Mouse (Mus musculus) liver, embryonic 16.5 days (tissue): Measurements from ENCODE around the gene Exoc3l2. TPM values are rescaled to one million over a fixed set of nuclear protein-coding genes. Genes with fewer than 3 reads are reported as not detected.

ENCODE experiments used
- ATAC-seq: fragments of 200-750 bp; cut with Nextera tagmentation; 2 replicates; pipeline ENCODE4 v1.8.0; 2017; ENCODE audit warnings: low read depth, mild to moderate bottlenecking, moderate number of reproducible peaks, moderate library complexity
- H3K27ac ChIP-seq: fragments of 300-500 bp; sonication (generic); 2 replicates; pipeline ENCODE4 v1.5.1; 2014; ENCODE audit warnings: mild to moderate bottlenecking, low read length
- H3K27me3 ChIP-seq: fragments of 300-500 bp; sonication (generic); 2 replicates; pipeline ENCODE4 v1.6.1; 2014; ENCODE audit warnings: low read depth, low read length, mixed read lengths; ENCODE audit not compliant: control insufficient read depth, insufficient read depth
- H3K36me3 ChIP-seq: fragments of 300-500 bp; sonication (generic); 2 replicates; pipeline ENCODE4 v1.6.1; 2014; ENCODE audit warnings: mild to moderate bottlenecking; ENCODE audit not compliant: control insufficient read depth, insufficient read depth
- H3K4me1 ChIP-seq: fragments of 300-500 bp; sonication (generic); 2 replicates; pipeline ENCODE4 v1.6.1; 2014; ENCODE audit warnings: low read depth, low read length, mixed read lengths; ENCODE audit not compliant: control insufficient read depth
- H3K4me2 ChIP-seq: fragments of 300-500 bp; sonication (generic); 2 replicates; pipeline ENCODE4 v1.6.1; 2014; ENCODE audit warnings: low read depth, low read length, mixed read lengths
- H3K4me3 ChIP-seq: fragments of 300-500 bp; sonication (generic); 2 replicates; pipeline ENCODE4 v1.5.1; 2014; ENCODE audit warnings: low read depth, mild to moderate bottlenecking, low read length
- H3K9ac ChIP-seq: fragments of 300-500 bp; sonication (generic); 2 replicates; pipeline ENCODE4 v1.6.1; 2014; ENCODE audit warnings: low read depth, low read length
- H3K9me3 ChIP-seq: fragments of 300-500 bp; sonication (generic); replicated peaks from 2 replicates; pipeline ENCODE4 v1.6.1; 2016; ENCODE audit warnings: low read length; ENCODE audit not compliant: control insufficient read depth
- WGBS: fragments of 180-500 bp; shearing (Covaris S2); extraction: QIAGEN DNeasy Blood & Tissue Kit; methylation state at CpG from one replicate; pipeline ENCODE4 v1.1.7; 2014; ENCODE audit not compliant: insufficient replicate concordance; 5-methylcytosine and 5-hydroxymethylcytosine counted together
- polyA plus RNA-seq: library from polyadenylated mRNA; unstranded; fragments of >200 nt; fragmentation: Nextera tagmentation; extraction: Ambion mirVana; gene quantifications from 2 replicates; pipeline ENCODE4 v1.2.1, GENCODE M21; 2015

Exoc3l2 gene
- polyA plus RNA-seq, 1 experiment from 2014 or later, result 0.54 TPM

DNA sequence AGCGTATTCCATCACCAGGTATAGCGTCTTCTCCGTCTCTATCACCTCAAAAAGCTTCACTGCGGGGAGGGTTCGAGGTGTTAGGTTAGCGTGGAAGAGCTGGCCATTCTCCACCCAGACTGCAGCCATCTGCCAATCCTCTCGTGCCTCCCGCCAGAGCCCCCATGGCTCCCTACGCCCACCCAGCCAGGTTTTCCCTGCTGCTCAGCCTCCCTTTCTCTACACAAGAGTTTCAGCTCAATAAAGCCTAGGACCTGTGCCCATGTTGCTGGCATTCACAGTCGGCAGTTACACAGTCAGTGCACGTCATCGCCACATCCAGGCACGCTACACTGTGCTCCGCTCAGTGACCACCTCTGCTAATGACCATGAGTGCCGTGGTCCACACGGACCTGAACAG lies 15.4 kb upstream of the Exoc3l2 start:
- Histone ChIP-seq H3K36me3 (no peaks in the 10 kb centered on the region), H3K9me3 (no peaks in the 10 kb centered on the region), H3K9ac (no peak overlapping the region), H3K27me3 (no peaks in the 10 kb centered on the region), H3K27ac (no peak overlapping the region), H3K4me3 (no peak overlapping the region), H3K4me1 (no peaks in the 10 kb centered on the region), H3K4me2 (no peak overlapping the region)
- no peak for ATAC-seq
- 80% methylated on average over 16 of the region's 16 CpGs for WGBS

DNA sequence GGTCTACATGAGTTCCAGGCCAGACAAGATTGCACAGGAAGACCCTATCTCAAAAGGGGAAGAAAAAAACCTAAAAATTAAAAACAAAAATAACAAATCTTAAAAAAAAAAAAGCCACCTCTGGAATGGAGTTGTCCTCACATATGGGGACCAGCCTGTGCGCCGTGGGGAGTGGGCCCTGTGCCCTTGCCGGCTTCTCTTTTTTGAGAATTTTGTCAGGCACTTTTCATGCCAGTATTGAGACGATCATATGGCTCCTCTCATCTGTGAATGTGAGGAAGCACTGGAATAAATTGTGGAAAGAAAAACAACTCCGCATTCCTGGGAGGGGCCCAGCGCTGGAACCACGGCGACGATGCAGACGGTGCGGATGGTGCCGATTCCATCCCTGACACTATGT lies 14.0 kb upstream of the Exoc3l2 start:
- Histone ChIP-seq H3K4me1 (no peaks in the 10 kb centered on the region), H3K27me3 (no peaks in the 10 kb centered on the region), H3K4me2 (no peak overlapping the region), H3K4me3 (no peak overlapping the region), H3K27ac (no peak overlapping the region), H3K36me3 (no peaks in the 10 kb centered on the region), H3K9ac (no peak overlapping the region), H3K9me3 (no peaks in the 10 kb centered on the region)
- ATAC-seq, result no peak
- WGBS, result 87% methylated on average over 12 of the region's 12 CpGs

DNA sequence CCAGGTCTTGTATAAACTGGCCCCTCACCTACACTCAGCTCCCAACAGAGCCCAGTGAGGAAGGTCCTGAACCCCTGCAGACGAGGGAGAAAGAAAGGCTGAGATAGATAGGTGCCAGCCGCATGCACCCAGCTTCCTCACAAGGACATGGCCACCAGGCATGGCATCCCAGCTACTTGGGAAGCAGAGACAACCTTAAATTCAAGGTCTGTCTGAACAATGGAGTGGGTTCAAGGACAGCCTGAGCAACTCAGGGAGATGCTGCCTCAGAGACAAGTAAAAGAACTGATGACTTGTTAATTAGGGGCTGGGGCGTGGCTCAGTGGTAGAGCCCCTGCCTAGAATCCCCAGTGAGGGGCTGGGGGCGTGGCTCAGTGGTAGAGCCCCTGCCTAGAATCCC lies 7.9 kb upstream of the Exoc3l2 start:
- H3K36me3 ChIP-seq, result no peaks in the 10 kb centered on the region
- no peaks in the 10 kb centered on the region for H3K9me3 ChIP-seq
- peaks cover 13% of the 10 kb centered on the region for H3K4me1 ChIP-seq
- H3K4me3 ChIP-seq, result no peak overlapping the region
- whole genome bisulfite sequencing, result 76% methylated on average over 4 of the region's 4 CpGs
- no peaks in the 10 kb centered on the region for H3K27me3 ChIP-seq
- no peak overlapping the region for H3K9ac ChIP-seq
- no peak overlapping the region for H3K27ac ChIP-seq
- no peak overlapping the region for H3K4me2 ChIP-seq
- no peak for ATAC-seq

DNA sequence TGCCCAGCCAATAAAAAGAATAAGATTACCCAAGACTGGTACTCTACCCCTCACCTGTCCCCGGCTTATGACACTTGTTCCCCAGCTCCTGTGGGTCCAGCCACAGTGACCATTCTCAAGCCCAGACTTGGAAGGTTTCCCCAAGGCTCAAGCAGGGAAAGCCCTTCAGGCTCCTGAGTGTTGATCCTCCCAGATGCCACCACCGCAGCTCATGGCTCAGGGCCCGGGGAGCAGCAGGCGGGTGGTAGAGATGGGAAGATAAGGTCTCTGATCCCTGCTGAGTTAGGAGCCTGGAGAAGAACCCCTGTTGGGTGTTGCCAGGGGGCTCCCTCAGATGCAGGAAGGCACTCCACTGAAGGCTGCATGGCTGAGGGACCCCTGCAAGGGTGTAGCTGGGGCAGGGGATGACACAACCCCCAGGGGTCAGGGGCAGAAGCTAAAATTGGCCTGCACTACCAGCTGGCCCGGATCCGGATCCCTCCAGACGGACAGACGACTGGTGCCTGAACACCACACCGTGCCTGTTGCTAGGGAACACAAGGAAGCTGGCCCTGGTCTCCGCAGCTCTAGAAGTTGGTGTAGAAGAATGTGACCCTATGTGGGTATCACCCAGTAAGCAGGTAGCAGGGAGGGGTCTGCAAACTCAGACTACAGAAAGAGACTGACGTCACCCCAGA lies 7.2 kb upstream of the Exoc3l2 start:
- H3K36me3 ChIP-seq, result no peaks in the 10 kb centered on the region
- no peak for ATAC-seq
- 58% methylated on average over 11 of the region's 11 CpGs for WGBS
- H3K27ac ChIP-seq, result no peak overlapping the region
- no peaks in the 10 kb centered on the region for H3K9me3 ChIP-seq
- peaks cover 13% of the 10 kb centered on the region for H3K4me1 ChIP-seq
- no peak overlapping the region for H3K9ac ChIP-seq
- no peak overlapping the region for H3K4me2 ChIP-seq
- H3K27me3 ChIP-seq, result no peaks in the 10 kb centered on the region
- no peak overlapping the region for H3K4me3 ChIP-seq

DNA sequence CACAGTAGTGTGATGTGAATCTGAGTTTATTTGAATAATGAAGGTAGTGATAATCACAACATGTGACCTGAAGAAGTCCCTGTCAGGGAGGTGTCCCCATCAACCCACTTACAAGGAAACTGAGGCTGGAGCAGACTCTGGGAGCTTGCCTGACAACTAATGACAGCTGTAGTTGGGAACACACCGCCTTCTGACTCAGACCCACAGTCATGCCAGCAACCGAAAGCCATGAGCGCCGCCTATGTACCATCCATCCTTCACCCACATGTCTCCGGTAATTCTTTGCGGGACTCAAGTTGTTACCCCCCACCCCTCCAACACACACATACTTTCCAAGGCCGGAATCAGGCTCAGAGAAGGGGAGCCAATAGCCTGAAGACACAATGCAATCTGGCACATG lies 6.5 kb upstream of the Exoc3l2 start:
- ATAC-seq, result no peak
- no peaks in the 10 kb centered on the region for H3K36me3 ChIP-seq
- no peak overlapping the region for H3K27ac ChIP-seq
- no peak overlapping the region for H3K9ac ChIP-seq
- no peak overlapping the region for H3K4me3 ChIP-seq
- no peaks in the 10 kb centered on the region for H3K9me3 ChIP-seq
- H3K4me1 ChIP-seq, result peaks cover 13% of the 10 kb centered on the region
- WGBS, result 86% methylated on average over 7 of the region's 7 CpGs
- H3K27me3 ChIP-seq, result no peaks in the 10 kb centered on the region
- H3K4me2 ChIP-seq, result no peak overlapping the region

DNA sequence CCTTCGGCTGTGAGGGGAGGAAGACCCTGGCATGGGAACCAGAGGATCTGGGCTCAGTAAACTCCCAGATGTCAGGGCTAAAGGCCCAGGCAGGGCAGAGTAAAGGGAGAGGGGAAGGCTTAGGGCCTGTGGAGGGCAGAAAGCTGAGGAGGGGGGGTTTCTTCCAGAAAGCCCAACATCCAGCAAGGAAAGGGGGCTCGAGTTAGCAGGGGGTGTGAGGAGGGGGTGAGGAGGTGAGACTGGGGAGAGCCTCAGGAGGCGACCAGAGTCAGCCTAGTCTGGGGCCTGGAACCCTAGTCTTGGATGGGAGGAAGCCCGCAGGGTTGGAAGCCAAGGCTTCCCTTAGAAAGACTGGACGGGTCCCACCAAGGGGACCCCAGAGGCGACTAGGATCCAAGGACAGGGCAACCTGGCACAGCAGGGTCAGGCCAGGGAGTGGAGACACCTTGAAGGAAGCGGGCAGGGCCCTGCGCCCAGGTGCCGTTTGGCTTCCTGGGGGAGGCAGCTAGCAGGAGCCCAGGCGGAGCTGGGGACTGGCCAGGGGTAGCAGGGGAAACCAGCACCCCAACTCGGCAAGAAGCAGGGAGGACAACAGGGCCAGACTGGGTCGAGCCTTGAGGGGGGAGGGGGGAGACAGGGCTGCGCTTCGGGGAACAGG lies 5.6 kb upstream of the Exoc3l2 start:
- 10% methylated on average over 14 of the region's 14 CpGs for WGBS
- H3K9me3 ChIP-seq, result no peaks in the 10 kb centered on the region
- H3K4me1 ChIP-seq, result peaks cover 13% of the 10 kb centered on the region
- no peak for ATAC-seq
- H3K4me3 ChIP-seq, result peak overlapping the region; percentile 71
- H3K9ac ChIP-seq, result peak overlapping the region; percentile 55
- peak overlapping the region; percentile 86 for H3K4me2 ChIP-seq
- no peak overlapping the region for H3K27ac ChIP-seq
- no peaks in the 10 kb centered on the region for H3K27me3 ChIP-seq
- H3K36me3 ChIP-seq, result no peaks in the 10 kb centered on the region

DNA sequence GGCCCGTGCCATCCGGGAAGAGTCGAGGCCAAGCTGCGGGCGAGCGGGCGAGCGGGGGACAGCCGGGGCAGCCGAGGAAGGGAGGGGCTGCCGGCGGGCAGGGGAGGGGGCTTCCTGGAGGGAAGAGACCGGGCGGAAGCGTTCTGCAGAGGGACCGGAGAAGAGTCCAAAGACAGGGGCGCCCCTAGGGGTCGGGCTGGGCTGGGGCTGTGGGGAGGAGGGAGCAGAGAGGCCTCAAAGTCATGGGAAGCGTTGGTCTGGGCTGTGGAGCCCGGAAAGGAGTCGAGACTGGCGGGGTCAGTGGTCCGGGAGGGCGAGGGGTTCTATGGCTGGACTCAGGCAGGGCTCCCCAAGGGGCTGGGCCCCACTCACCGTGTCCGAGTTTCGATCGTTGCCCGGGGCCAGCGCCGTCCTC lies 5.1 kb upstream of the Exoc3l2 start:
- Histone ChIP-seq H3K27me3 (no peaks in the 10 kb centered on the region), H3K9me3 (no peaks in the 10 kb centered on the region), H3K9ac (peak overlapping the region; percentile 55), H3K27ac (0 out of 2 replicates have a peak overlapping the region, but pooled peaks have one; percentile 9), H3K4me3 (peak overlapping the region; percentile 71), H3K4me2 (peak overlapping the region; percentile 86), H3K36me3 (no peaks in the 10 kb centered on the region), H3K4me1 (peaks cover 13% of the 10 kb centered on the region)
- WGBS, result under 1% methylated on average over 29 of the region's 31 CpGs
- peak; percentile 46 for ATAC-seq

DNA sequence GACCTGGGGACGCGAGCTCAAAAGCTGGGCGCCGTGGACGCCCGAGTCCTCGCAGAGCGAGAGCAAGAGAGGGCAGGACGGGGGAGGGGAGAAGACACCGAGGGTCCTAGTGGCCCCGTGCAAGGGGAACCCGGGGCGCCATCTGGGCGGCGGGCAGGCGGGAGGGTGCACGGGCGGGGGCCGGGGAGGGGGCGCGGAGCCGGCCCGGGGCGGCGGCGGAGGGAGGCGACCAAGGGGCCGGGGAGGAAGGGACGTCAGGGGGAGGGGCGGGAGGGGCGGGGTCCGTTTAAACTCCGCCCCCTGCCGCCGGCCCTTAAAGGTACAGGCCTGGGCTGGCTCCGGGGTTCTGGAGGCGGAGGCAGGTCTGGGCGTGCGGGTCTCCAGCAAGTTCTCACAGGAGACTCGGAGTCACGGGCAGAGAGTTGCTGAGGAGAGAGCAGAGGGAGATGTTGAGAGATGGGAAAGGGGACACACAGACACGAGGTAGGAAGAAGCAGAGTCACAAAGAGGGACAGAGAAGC lies 4.5 kb upstream of the Exoc3l2 start, which contains the start of gene Mark4:
Mark4 (minus strand) TSS at position 231 of the 521 bp plus-strand sequence.
- no peaks in the 10 kb centered on the region for H3K9me3 ChIP-seq
- peaks cover 13% of the 10 kb centered on the region for H3K4me1 ChIP-seq
- peak; percentile 83 for ATAC-seq
- 1% methylated on average over 27 of the region's 42 CpGs for WGBS
- no peaks in the 10 kb centered on the region for H3K36me3 ChIP-seq
- H3K27me3 ChIP-seq, result no peaks in the 10 kb centered on the region; the same call in 1 of the 2 replicates
- peak within 1 kb of the TSS; percentile 71 for H3K4me3 ChIP-seq
- H3K27ac ChIP-seq, result 0 out of 2 replicates have a peak within 1 kb of the TSS, but pooled peaks have one; percentile 9
- H3K9ac ChIP-seq, result peak within 1 kb of the TSS; percentile 55
- peak within 1 kb of the TSS; percentile 86 for H3K4me2 ChIP-seq
